Mouse (Mus musculus) hindbrain, embryonic 15.5 days (tissue): Measurements from ENCODE around the gene Mpnd. TPM values are rescaled to one million over a fixed set of nuclear protein-coding genes. Genes with fewer than 3 reads are reported as not detected.

ENCODE experiments used
- ATAC-seq: fragments of 200-750 bp; cut with Nextera tagmentation; 2 replicates; pipeline ENCODE4 v1.8.0; 2017; ENCODE audit warnings: low read depth, moderate number of reproducible peaks, moderate TSS enrichment; ENCODE audit not compliant: low FRiP score
- H3K27ac ChIP-seq: fragments of 300-500 bp; sonication (generic); replicated peaks from 2 replicates; pipeline ENCODE4 v1.5.1; 2015; ENCODE audit warnings: mild to moderate bottlenecking, inconsistent platforms
- H3K27me3 ChIP-seq: fragments of 300-500 bp; sonication (generic); 2 replicates; pipeline ENCODE4 v1.6.1; 2015; ENCODE audit warnings: control low read depth, inconsistent platforms
- H3K36me3 ChIP-seq: fragments of 300-500 bp; sonication (generic); 2 replicates; pipeline ENCODE4 v1.6.1; 2015; ENCODE audit warnings: control low read depth, inconsistent platforms
- H3K4me1 ChIP-seq: fragments of 300-500 bp; sonication (generic); replicated peaks from 2 replicates; pipeline ENCODE4 v1.6.1; 2015; ENCODE audit warnings: control low read depth, inconsistent platforms
- H3K4me2 ChIP-seq: fragments of 300-500 bp; sonication (generic); 2 replicates; pipeline ENCODE4 v1.6.1; 2015; ENCODE audit warnings: moderate library complexity, mild to moderate bottlenecking, inconsistent platforms
- H3K4me3 ChIP-seq: fragments of 300-500 bp; sonication (generic); 2 replicates; pipeline ENCODE4 v1.5.1; 2015; ENCODE audit warnings: mild to moderate bottlenecking, inconsistent platforms
- H3K9ac ChIP-seq: fragments of 300-500 bp; sonication (generic); 2 replicates; pipeline ENCODE4 v1.6.1; 2015; ENCODE audit warnings: inconsistent platforms
- H3K9me3 ChIP-seq: fragments of 300-500 bp; sonication (generic); 2 replicates; pipeline ENCODE4 v1.6.1; 2016; ENCODE audit warnings: control low read depth, inconsistent platforms
- WGBS: fragments of 180-500 bp; shearing (Covaris S2); methylation state at CpG from one replicate; pipeline ENCODE4 v1.1.7; 2015; 5-methylcytosine and 5-hydroxymethylcytosine counted together
- polyA plus RNA-seq: library from polyadenylated mRNA; unstranded; fragments of >200 nt; fragmentation: Nextera tagmentation; extraction: Ambion mirVana; gene quantifications from 2 replicates; pipeline ENCODE4 v1.2.1, GENCODE M21; 2015

The Mpnd gene
- polyA plus RNA-seq, 1 experiment from 2014 or later, result 149 TPM

GRCm38 (mm10) chr17:56015293-56015692 is 9.8 kb downstream of the Mpnd start:
- no peak overlapping the region for H3K4me2 ChIP-seq

GRCm38 (mm10) chr17:56016382-56016781 is 10.9 kb downstream of the Mpnd start:
- H3K27ac ChIP-seq, result no peak overlapping the region
- no peak for ATAC-seq
- H3K4me1 ChIP-seq, result peaks cover 10% of the 10 kb centered on the region

More at GRCm38 (mm10) chr17:56015293-56015692, 9.8 kb downstream of the Mpnd start:
- Histone ChIP-seq H3K9ac (no peak overlapping the region), H3K4me1 (peaks cover 15% of the 10 kb centered on the region), H3K4me3 (no peak overlapping the region), H3K36me3 (peaks cover 50% of the 10 kb centered on the region), H3K27me3 (no peaks in the 10 kb centered on the region), H3K27ac (no peak overlapping the region), H3K9me3 (no peaks in the 10 kb centered on the region)
- ATAC-seq, result no peak
- 98% methylated on average over 9 of the region's 9 CpGs for WGBS

DNA sequence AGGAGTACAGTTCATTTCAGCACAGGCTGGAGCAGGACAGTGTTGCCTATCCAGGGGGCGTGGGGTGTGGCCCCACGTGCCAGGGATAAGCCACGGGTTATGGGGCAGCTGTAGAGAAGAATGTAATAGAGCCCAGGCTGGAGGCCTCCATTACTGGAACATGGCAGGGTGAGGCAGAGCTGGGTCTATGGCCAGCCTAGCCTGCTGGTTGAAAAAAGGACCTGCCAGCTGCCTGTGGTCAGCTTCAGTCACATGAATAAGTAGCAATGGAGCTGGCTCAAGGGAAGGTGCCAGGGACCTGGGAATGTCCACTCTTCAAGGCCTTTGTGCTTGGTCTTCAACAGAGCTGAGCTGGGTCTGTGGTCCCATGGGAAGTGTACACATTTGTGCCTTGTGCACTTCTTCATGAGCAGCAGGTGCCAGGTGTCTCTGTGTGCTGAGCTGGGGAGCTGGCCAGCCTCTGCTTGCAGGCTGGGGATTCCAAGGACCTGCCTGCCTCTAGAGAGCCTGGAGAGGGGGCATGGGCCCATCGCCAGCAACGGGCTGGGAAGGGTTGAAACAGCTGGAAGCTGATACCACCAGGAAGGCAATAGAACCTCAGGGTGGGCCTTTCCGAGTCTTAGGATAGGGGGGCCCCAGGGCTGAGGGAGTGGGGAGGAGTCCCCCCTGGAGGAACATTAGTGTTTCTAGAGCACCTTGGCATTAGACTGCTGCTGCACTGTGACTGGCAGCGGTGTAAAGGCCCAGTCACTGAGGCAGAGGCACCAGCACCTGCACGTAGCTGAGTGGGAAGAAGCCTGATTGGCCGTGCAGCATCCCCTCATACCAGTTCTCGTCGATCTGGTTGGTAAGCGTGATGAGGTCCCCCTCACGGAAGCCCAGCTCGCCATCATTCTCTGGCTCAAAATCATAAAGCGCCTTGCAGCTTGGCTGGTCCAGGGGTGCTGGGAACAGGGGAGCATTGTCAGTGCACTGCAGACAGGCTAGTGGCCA is 11.6 kb downstream of the Mpnd start:
- H3K9ac ChIP-seq, result no peak overlapping the region
- H3K36me3 ChIP-seq, result peaks cover 50% of the 10 kb centered on the region
- no peak overlapping the region for H3K4me3 ChIP-seq
- H3K9me3 ChIP-seq, result no peaks in the 10 kb centered on the region
- peak overlapping the region; percentile 37; the same call in 1 of the 2 replicates for H3K27ac ChIP-seq
- no peak for ATAC-seq
- H3K4me2 ChIP-seq, result no peak overlapping the region
- WGBS, result 80% methylated on average over 15 of the region's 15 CpGs
- no peaks in the 10 kb centered on the region for H3K27me3 ChIP-seq
- H3K4me1 ChIP-seq, result peaks cover 13% of the 10 kb centered on the region

More at GRCm38 (mm10) chr17:56016382-56016781, 10.9 kb downstream of the Mpnd start:
- WGBS, result 90% methylated on average over 8 of the region's 8 CpGs
- Histone ChIP-seq H3K9ac (no peak overlapping the region), H3K4me3 (no peak overlapping the region), H3K27me3 (no peaks in the 10 kb centered on the region), H3K36me3 (peaks cover 50% of the 10 kb centered on the region), H3K4me2 (no peak overlapping the region), H3K9me3 (no peaks in the 10 kb centered on the region)

DNA sequence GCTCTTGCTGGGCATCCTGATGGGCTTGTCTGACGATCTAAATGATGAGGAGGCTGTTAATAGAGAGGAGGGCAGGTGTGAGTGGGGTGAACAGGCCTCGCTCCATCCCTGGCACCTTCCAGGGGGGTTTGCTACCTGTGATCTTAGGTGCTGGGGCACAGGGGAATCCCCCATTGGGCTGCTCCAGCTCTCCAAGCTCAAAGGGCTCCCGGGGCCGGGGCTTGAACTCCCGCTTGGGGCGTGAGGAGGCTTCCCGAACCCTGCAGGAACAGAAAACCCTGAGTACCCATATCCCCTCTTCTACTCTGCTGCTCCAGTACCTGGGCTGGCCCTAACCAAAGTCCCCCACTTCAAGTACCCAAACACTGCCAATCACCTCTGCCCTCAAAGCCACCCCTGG is 12.3 kb downstream of the Mpnd start:
- ATAC-seq, result no peak
- Histone ChIP-seq H3K4me1 (peaks cover 20% of the 10 kb centered on the region), H3K4me3 (no peak overlapping the region), H3K4me2 (no peak overlapping the region), H3K36me3 (peaks cover 50% of the 10 kb centered on the region), H3K9me3 (no peaks in the 10 kb centered on the region), H3K27me3 (no peaks in the 10 kb centered on the region), H3K9ac (no peak overlapping the region), H3K27ac (peak overlapping the region; percentile 25; the same call in 1 of the 2 replicates)
- WGBS, result 90% methylated on average over 7 of the region's 7 CpGs

- peak overlapping the region; percentile 25; the same call in 1 of the 2 replicates for H3K27ac ChIP-seq
These were observed 13.0 kb downstream of the Mpnd start for GRCm38 (mm10) chr17:56018347-56019131.

DNA sequence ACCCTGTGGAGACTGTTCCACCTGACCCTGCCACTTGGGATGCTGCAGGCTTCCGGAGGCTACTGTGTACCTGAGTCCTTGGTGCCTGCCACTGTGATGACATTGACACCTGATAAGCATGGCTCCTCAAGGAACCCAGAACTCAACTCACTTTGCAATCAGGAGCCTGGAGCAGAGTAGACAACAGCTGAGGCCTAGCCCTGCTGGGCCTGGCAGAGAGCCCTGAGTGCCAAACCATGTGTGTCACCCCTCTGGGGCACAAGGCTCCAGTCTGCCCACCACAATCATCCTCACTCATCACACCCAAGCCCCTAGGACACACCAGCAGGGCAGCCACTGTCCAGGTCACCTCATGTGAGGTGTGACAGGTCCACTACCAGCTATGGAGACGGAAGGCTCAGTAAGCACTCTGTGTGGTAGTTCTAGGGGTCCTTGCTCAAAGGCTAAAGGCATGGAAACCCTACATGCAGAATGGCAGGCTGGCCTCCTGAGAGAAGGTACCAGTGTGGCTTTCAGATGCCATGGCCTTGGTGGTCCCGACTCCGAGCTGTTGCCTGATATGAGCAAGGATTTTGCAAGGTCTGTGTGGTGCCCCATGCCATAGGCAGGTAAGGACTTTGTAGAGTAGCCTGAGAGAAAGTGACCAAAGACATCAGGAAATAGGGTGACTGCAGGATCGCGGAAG is 15.0 kb downstream of the Mpnd start:
- 93% methylated on average over 6 of the region's 6 CpGs for WGBS
- H3K4me3 ChIP-seq, result no peak overlapping the region
- H3K4me2 ChIP-seq, result no peak overlapping the region
- peaks cover 29% of the 10 kb centered on the region for H3K4me1 ChIP-seq
- H3K27ac ChIP-seq, result peak overlapping the region; percentile 54
- H3K9me3 ChIP-seq, result no peaks in the 10 kb centered on the region
- no peaks in the 10 kb centered on the region for H3K27me3 ChIP-seq
- peaks cover 34% of the 10 kb centered on the region for H3K36me3 ChIP-seq
- no peak for ATAC-seq
- no peak overlapping the region for H3K9ac ChIP-seq

More at GRCm38 (mm10) chr17:56018347-56019131, 13.0 kb downstream of the Mpnd start:
- ATAC-seq, result peak; percentile 31
- Histone ChIP-seq H3K4me3 (no peak overlapping the region), H3K4me2 (no peak overlapping the region), H3K27me3 (no peaks in the 10 kb centered on the region), H3K36me3 (peaks cover 44% of the 10 kb centered on the region), H3K9me3 (no peaks in the 10 kb centered on the region), H3K4me1 (peaks cover 27% of the 10 kb centered on the region), H3K9ac (no peak overlapping the region)
- 73% methylated on average over 20 of the region's 20 CpGs for WGBS

DNA sequence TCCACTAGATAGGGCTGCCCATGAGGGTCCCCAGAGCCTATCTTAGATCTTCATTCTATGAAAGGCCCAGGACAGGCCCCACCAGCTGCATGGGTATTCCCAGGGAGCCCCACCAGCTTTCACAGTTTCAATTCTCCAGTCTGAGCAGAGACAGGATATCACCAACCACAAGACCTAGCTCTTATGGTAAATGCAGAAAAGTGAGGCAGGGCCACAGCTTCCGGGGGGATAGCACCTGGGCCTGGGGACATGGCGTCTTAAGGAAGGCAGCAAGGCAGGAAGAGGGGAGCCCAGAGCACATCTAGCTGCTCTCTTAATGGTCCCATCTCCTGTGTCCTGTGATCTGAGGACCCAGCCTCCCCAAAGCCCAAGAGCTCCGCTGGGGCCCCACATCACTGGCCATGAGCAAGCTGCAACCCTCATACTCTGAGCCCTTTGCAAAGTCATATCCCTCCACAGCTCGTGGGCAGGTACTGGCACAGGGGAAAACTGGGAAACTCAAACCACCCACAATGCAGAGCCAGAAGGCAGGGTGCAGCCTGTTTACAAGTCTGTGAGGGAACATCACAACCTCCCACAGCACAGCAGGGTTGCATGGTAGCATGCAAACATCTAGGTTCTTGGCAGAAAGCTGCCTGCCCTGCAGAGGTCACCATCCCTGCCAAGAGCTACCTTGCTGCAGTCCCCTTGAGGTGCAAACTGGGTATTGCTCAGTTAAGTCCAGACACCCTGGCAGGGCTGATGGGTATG is 15.8 kb downstream of the Mpnd start:
- Histone ChIP-seq H3K4me1 (peaks cover 29% of the 10 kb centered on the region), H3K27me3 (no peaks in the 10 kb centered on the region), H3K36me3 (peaks cover 26% of the 10 kb centered on the region), H3K4me3 (no peak overlapping the region), H3K27ac (peak overlapping the region; percentile 54), H3K9me3 (no peaks in the 10 kb centered on the region), H3K4me2 (no peak overlapping the region), H3K9ac (no peak overlapping the region)
- ATAC-seq, result no peak
- 79% methylated on average over 4 of the region's 4 CpGs for WGBS

DNA sequence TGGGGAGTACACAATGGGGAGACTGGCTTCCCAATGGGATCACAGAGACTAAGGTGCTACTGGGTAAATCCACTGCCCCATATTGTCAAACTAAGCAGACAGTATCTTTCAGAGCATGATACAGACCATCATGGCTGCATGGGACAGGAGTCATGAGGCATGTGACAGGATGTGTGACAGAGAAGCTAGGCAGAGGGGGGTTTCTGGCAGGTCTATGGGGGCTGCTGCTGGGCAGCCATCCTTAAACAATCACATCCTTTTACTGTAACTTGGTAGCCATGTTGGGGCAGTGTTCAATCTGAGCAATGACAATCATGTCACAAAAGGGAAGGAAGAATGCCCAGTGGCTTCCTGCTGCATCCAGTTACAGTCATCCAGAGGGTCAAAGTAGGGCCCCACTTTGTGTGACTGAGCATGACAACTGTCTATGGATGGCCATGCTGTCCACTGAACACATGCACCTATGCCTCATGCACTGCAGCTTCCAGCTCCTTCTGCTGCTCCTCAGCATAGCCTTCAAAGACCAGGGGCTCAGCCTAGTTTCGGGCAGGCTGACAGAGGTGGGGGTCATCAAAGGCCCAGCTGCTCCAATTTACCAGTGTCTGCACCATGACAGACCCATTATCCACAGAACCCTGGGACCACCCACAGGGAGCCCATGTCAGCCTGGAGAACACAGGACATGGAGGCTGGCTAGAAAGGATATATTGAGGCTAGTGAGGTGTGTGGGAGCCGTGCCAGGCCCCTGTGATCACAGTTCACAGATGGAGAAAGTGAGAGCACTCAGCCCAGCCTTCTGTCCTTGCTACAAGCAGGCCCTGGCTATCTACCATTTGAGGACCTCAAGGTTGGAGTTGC is 16.8 kb downstream of the Mpnd start:
- WGBS, result 40% methylated on average over 2 of the region's 2 CpGs

GRCm38 (mm10) chr17:56022989-56023290 is 17.4 kb downstream of the Mpnd start:
- no peaks in the 10 kb centered on the region for H3K27me3 ChIP-seq
- H3K9ac ChIP-seq, result no peak overlapping the region
- 72% methylated on average over 4 of the region's 4 CpGs for WGBS
- H3K36me3 ChIP-seq, result peaks cover 10% of the 10 kb centered on the region
- H3K27ac ChIP-seq, result no peak overlapping the region; the same call in 1 of the 2 replicates
- ATAC-seq, result no peak
- H3K4me2 ChIP-seq, result no peak overlapping the region
- no peak overlapping the region for H3K4me3 ChIP-seq
- H3K9me3 ChIP-seq, result no peaks in the 10 kb centered on the region
- H3K4me1 ChIP-seq, result peaks cover 29% of the 10 kb centered on the region

More for the DNA sequence above, 16.8 kb downstream of the Mpnd start:
- Histone ChIP-seq H3K9me3 (no peaks in the 10 kb centered on the region), H3K4me3 (no peak overlapping the region), H3K9ac (no peak overlapping the region), H3K4me2 (no peak overlapping the region), H3K36me3 (peaks cover 16% of the 10 kb centered on the region), H3K4me1 (peaks cover 29% of the 10 kb centered on the region), H3K27ac (no peak overlapping the region; the same call in 1 of the 2 replicates), H3K27me3 (no peaks in the 10 kb centered on the region)
- ATAC-seq, result no peak

GRCm38 (mm10) chr17:56023386-56023785 is 17.9 kb downstream of the Mpnd start:
- H3K4me3 ChIP-seq, result no peak overlapping the region
- peaks cover 8% of the 10 kb centered on the region for H3K36me3 ChIP-seq
- no peak overlapping the region for H3K4me2 ChIP-seq
- H3K4me1 ChIP-seq, result peaks cover 30% of the 10 kb centered on the region
- H3K27me3 ChIP-seq, result no peaks in the 10 kb centered on the region
- ATAC-seq, result no peak
- WGBS, result 85% methylated on average over 5 of the region's 5 CpGs
- H3K9me3 ChIP-seq, result no peaks in the 10 kb centered on the region
- no peak overlapping the region for H3K27ac ChIP-seq
- no peak overlapping the region for H3K9ac ChIP-seq
